Mouse (Mus musculus) limb, embryonic 15.5 days (tissue): ENCODE measurements at regions not wholly inside any gene's neighbourhood (a gene's known extent, or its start where the extent isn't known, plus 50 kb on each side); places are given as distances from the start of the nearest gene placed in this dataset.

Experiments
- ATAC-seq: fragments of 200-750 bp; cut with Nextera tagmentation; 2 replicates; pipeline ENCODE4 v1.8.0; 2017; ENCODE audit warnings: low read depth, moderate TSS enrichment; ENCODE audit not compliant: insufficient number of reproducible peaks, low FRiP score, low TSS enrichment
- H3K27ac ChIP-seq: fragments of 300-500 bp; sonication (generic); 2 replicates; pipeline ENCODE4 v1.5.1; 2015; ENCODE audit warnings: moderate library complexity, mild to moderate bottlenecking, inconsistent platforms
- H3K27me3 ChIP-seq: fragments of 300-500 bp; sonication (generic); 2 replicates; pipeline ENCODE4 v1.6.1; 2015; ENCODE audit warnings: inconsistent platforms
- H3K36me3 ChIP-seq: fragments of 300-500 bp; sonication (generic); 2 replicates; pipeline ENCODE4 v1.6.1; 2015; ENCODE audit warnings: inconsistent platforms
- H3K4me1 ChIP-seq: fragments of 300-500 bp; sonication (generic); 2 replicates; pipeline ENCODE4 v1.6.1; 2015; ENCODE audit warnings: inconsistent platforms
- H3K4me2 ChIP-seq: fragments of 300-500 bp; sonication (generic); 2 replicates; pipeline ENCODE4 v1.6.1; 2015; ENCODE audit warnings: mild to moderate bottlenecking, inconsistent platforms
- H3K4me3 ChIP-seq: fragments of 300-500 bp; sonication (generic); 2 replicates; pipeline ENCODE4 v1.5.1; 2015; ENCODE audit warnings: mild to moderate bottlenecking, inconsistent platforms
- H3K9ac ChIP-seq: fragments of 300-500 bp; sonication (generic); 2 replicates; pipeline ENCODE4 v1.6.1; 2015; ENCODE audit warnings: inconsistent platforms
- H3K9me3 ChIP-seq: fragments of 300-500 bp; sonication (generic); 2 replicates; pipeline ENCODE4 v1.6.1; 2016; ENCODE audit warnings: inconsistent platforms
- WGBS: fragments of 180-500 bp; shearing (Covaris S2); methylation state at CpG from one replicate; pipeline ENCODE4 v1.1.7; 2015; 5-methylcytosine and 5-hydroxymethylcytosine counted together

GRCm38 (mm10) chr15:63689788-63690575 lies 155.0 kb downstream of the Gsdmc2 start:
- Histone ChIP-seq H3K9ac (no peak overlapping the region), H3K36me3 (no peaks in the 10 kb centered on the region), H3K27ac (no peak overlapping the region), H3K4me1 (no peaks in the 10 kb centered on the region), H3K4me3 (no peak overlapping the region), H3K27me3 (no peaks in the 10 kb centered on the region), H3K4me2 (no peak overlapping the region), H3K9me3 (no peaks in the 10 kb centered on the region)
- no peak for ATAC-seq
- 74% methylated on average over 5 of the region's 5 CpGs for WGBS

GRCm38 (mm10) chr15:63687852-63688251 lies 157.1 kb downstream of the Gsdmc2 start:
- H3K4me2 ChIP-seq = no peak overlapping the region
- no peak overlapping the region for H3K4me3 ChIP-seq
- H3K9ac ChIP-seq = no peak overlapping the region
- H3K4me1 ChIP-seq = no peaks in the 10 kb centered on the region
- no peaks in the 10 kb centered on the region for H3K27me3 ChIP-seq
- WGBS = 87% methylated on average over 1 of the region's 1 CpGs
- no peaks in the 10 kb centered on the region for H3K9me3 ChIP-seq
- no peak for ATAC-seq
- no peaks in the 10 kb centered on the region for H3K36me3 ChIP-seq
- H3K27ac ChIP-seq = no peak overlapping the region

DNA sequence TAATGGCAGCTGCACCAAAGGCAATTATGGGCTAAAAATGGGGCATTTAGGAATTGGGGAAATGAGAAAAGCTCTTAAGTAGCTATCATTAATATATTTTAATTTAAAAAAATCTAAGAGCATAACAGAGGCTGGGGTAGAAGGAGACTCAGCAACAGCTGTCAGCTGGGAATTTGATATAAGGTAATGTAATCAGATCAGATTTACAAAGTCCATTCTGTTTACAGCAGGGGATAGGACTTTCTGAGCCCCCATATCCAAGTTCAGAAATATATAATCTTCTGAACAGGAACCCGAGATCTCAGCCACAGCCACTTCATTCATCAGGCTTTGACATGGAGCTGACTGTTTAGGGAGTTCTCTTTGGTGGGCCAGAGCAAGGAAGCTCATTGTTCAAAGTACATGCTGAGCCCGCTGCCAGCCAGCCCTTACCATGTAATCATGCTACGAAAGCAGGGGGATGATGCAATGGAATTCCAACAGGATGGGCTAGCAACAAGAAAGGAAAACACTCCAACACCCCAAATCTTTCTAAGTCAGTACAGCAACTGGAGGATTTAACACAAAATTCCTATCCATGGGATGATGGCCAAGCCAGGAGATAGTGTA lies 157.9 kb downstream of the Gsdmc2 start:
- WGBS = 62% methylated on average over 3 of the region's 3 CpGs
- Histone ChIP-seq H3K36me3 (no peaks in the 10 kb centered on the region), H3K27me3 (no peaks in the 10 kb centered on the region), H3K4me1 (no peaks in the 10 kb centered on the region), H3K4me3 (no peak overlapping the region), H3K9me3 (no peaks in the 10 kb centered on the region), H3K4me2 (no peak overlapping the region), H3K27ac (no peak overlapping the region), H3K9ac (no peak overlapping the region)
- no peak for ATAC-seq

DNA sequence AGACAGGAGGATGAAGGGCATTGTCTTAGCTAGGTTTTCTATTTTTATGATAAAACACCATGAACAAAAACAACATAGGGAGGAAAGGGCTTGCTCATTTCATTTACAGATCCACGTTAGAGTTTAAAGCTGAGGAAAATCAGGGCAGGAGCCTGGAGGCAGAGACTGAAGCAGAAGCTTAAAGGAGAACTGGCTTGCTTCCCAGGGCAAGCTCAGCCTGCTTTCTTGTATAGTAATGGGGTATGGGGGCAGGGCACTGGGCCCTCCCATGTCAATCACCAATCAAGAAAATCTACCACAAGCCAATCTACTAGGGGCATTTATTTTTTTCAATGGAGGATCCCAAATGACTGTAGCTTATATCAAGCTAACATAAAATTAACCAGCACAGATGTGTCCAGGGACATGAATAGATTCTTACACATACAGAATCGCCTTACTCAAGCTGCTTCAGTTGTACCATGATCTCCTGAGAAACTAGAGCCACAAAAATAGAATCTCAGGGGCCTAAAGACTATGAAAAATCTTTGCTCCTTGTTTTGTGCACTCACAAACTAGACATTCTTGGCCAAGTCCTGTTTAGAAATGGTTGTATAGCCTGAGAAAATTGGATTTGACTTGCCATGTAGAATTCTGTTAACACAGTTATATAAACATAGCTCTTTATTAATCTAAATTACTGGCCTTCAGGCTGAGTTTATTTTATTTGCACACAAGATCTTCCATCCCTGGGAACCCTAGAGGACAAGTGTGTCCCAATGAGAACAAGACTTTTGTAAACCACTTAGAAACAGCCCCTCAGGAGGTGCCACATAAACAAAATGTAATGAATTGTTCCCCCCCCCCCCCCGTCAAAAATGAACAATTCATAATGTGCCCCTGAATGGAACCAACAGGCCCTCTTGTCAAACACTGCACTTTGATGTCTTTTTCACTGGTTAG lies 164.7 kb downstream of the Gsdmc2 start:
- Histone ChIP-seq H3K27ac (no peak overlapping the region), H3K4me1 (0 out of 2 replicates have a peak, but pooled peaks cover 4% of the 10 kb centered on the region), H3K27me3 (no peaks in the 10 kb centered on the region), H3K9me3 (no peaks in the 10 kb centered on the region), H3K36me3 (no peaks in the 10 kb centered on the region), H3K9ac (no peak overlapping the region), H3K4me3 (no peak overlapping the region), H3K4me2 (no peak overlapping the region)
- no peak for ATAC-seq
- 55% methylated on average over 3 of the region's 3 CpGs for WGBS

- H3K9ac ChIP-seq = no peak overlapping the region
- no peaks in the 10 kb centered on the region for H3K36me3 ChIP-seq
- no peaks in the 10 kb centered on the region for H3K27me3 ChIP-seq
- 0 out of 2 replicates have a peak, but pooled peaks cover 4% of the 10 kb centered on the region for H3K4me1 ChIP-seq
- H3K9me3 ChIP-seq = no peaks in the 10 kb centered on the region
- H3K4me3 ChIP-seq = no peak overlapping the region
- no peak overlapping the region for H3K4me2 ChIP-seq
- H3K27ac ChIP-seq = no peak overlapping the region
- WGBS = 83% methylated on average over 5 of the region's 5 CpGs
- ATAC-seq = no peak
Measured at GRCm38 (mm10) chr15:63678921-63679320, 166.1 kb downstream of the Gsdmc2 start.

GRCm38 (mm10) chr15:63675491-63676036 lies 169.4 kb downstream of the Gsdmc2 start:
- WGBS = 67% methylated on average over 10 of the region's 10 CpGs
- H3K4me2 ChIP-seq = no peak overlapping the region
- peaks cover 8% of the 10 kb centered on the region; the same call in 1 of the 2 replicates for H3K4me1 ChIP-seq
- no peaks in the 10 kb centered on the region for H3K36me3 ChIP-seq
- H3K27ac ChIP-seq = no peak overlapping the region
- no peak overlapping the region for H3K9ac ChIP-seq
- ATAC-seq = no peak
- H3K4me3 ChIP-seq = no peak overlapping the region
- no peaks in the 10 kb centered on the region for H3K9me3 ChIP-seq
- no peaks in the 10 kb centered on the region for H3K27me3 ChIP-seq

DNA sequence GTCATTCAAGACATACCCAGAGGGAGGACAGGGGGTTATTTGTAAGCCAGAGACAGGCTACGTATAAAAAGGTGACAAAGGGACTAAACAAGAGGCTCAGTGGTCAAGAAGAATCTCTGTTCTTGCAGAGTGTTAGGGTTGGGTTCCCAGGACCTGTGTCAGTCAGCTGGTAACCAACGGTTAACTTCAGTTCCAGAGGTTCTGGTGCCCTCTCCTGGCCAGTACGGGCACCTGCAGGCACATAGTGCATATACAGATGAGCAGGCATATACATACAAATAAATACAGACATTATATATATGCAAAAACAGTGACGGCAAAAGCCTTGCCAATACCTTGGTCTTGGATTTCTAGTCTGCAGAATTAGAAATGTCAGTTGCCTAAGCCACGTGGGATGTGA lies 170.6 kb downstream of the Gsdmc2 start:
- H3K9me3 ChIP-seq = no peaks in the 10 kb centered on the region
- WGBS = 90% methylated on average over 5 of the region's 5 CpGs
- no peaks in the 10 kb centered on the region for H3K36me3 ChIP-seq
- H3K27me3 ChIP-seq = no peaks in the 10 kb centered on the region
- no peak overlapping the region for H3K4me2 ChIP-seq
- no peak overlapping the region for H3K4me3 ChIP-seq
- H3K27ac ChIP-seq = no peak overlapping the region
- H3K4me1 ChIP-seq = peaks cover 8% of the 10 kb centered on the region; the same call in 1 of the 2 replicates
- ATAC-seq = no peak
- no peak overlapping the region for H3K9ac ChIP-seq

DNA sequence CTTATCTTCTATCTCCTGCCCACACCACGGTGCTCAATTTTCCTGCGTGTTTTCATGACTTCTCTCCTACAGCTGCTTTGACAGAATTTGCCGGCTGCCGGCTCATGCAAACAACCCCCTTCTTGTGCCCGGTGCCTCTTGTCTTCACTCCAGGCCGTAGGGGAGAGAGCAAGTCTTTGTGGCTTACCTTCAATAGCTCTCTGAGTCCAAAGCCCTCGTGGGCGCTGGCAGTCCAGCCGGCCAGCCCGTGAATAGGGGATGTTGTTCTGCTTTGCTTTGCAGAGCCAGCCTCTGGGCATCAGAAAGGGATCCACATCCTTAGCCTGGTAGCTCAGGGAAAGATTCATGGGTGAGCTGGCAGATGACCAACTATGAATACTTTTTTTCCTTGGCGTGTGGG lies 173.9 kb downstream of the Gsdmc2 start:
- Histone ChIP-seq H3K4me2 (no peak overlapping the region), H3K4me3 (no peak overlapping the region), H3K36me3 (no peaks in the 10 kb centered on the region), H3K9me3 (no peaks in the 10 kb centered on the region), H3K4me1 (peaks cover 8% of the 10 kb centered on the region; the same call in 1 of the 2 replicates), H3K27me3 (no peaks in the 10 kb centered on the region), H3K9ac (no peak overlapping the region), H3K27ac (no peak overlapping the region; the same call in 1 of the 2 replicates)
- 67% methylated on average over 11 of the region's 11 CpGs for WGBS
- ATAC-seq = no peak

DNA sequence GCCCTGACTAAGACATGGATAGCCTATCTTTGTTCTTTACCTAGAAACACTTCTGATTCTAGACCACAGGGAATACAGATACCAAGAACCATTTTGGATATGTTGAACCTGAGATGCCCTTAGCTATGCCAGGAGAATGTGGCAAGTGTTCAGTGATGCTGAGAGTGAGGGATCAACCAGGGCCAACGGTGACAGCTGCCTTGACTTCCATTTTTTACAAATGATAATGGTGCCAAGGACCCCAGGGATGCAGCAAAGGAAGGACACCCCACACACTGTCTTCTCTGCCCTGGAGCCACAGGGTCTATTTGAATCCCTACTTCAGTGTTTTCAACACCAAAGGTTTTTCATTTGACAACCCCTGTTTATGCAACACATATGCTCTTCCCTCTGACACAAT lies 174.4 kb downstream of the Gsdmc2 start:
- no peak overlapping the region for H3K9ac ChIP-seq
- H3K4me1 ChIP-seq = peaks cover 6% of the 10 kb centered on the region; the same call in 1 of the 2 replicates
- no peak overlapping the region for H3K4me2 ChIP-seq
- no peaks in the 10 kb centered on the region for H3K27me3 ChIP-seq
- no peaks in the 10 kb centered on the region for H3K9me3 ChIP-seq
- no peak for ATAC-seq
- H3K36me3 ChIP-seq = no peaks in the 10 kb centered on the region
- no peak overlapping the region for H3K4me3 ChIP-seq
- no peak overlapping the region; the same call in 1 of the 2 replicates for H3K27ac ChIP-seq
- WGBS = 78% methylated on average over 1 of the region's 1 CpGs

DNA sequence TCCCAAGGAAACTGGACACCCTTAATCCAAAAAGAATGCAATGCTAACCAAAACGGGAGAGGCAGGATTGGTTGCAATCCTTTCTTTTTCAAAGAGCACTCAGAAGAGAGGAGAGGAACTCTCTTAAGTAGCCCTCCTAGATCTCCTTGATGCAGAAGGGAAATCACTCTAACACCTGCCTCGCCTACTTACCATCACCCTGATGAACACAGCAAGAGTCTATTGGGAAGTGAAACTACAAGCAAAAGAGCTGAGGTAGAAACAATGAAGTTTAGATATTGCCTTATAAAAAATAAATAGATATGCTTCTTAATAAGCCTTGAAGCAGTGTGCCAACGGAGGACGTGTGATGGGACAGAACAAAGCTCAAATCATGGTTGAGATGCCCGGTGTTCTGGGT lies 177.4 kb downstream of the Gsdmc2 start:
- Histone ChIP-seq H3K27ac (no peak overlapping the region), H3K9me3 (no peaks in the 10 kb centered on the region), H3K36me3 (no peaks in the 10 kb centered on the region), H3K4me2 (no peak overlapping the region), H3K27me3 (no peaks in the 10 kb centered on the region), H3K9ac (no peak overlapping the region), H3K4me1 (peaks cover 4% of the 10 kb centered on the region; the same call in 1 of the 2 replicates), H3K4me3 (no peak overlapping the region)
- no peak for ATAC-seq
- 78% methylated on average over 5 of the region's 5 CpGs for WGBS

- Histone ChIP-seq H3K4me1 (no peaks in the 10 kb centered on the region), H3K36me3 (no peaks in the 10 kb centered on the region), H3K27me3 (no peaks in the 10 kb centered on the region), H3K27ac (no peak overlapping the region), H3K9ac (no peak overlapping the region), H3K9me3 (no peaks in the 10 kb centered on the region), H3K4me3 (no peak overlapping the region), H3K4me2 (no peak overlapping the region)
- ATAC-seq = no peak
- 66% methylated on average over 4 of the region's 4 CpGs for WGBS
Measured at GRCm38 (mm10) chr15:63665517-63665916, 179.5 kb downstream of the Gsdmc2 start.
